Mouse (Mus musculus) adrenal gland, postnatal 0 days (tissue): ENCODE results near the gene Acadm. TPM values are rescaled to one million over a fixed set of nuclear protein-coding genes. Genes with fewer than 3 reads are reported as not detected.

Experiments
- polyA plus RNA-seq: library from polyadenylated mRNA; unstranded; fragments of >200 nt; fragmentation: Nextera tagmentation; extraction: Ambion mirVana; gene quantifications from 2 replicates; pipeline ENCODE4 v1.2.1, GENCODE M21; 2015

Acadm gene
- 224 and 458 TPM in 2 replicates for polyA plus RNA-seq

GRCm38 (mm10) chr3:153944335-153944990 is at the start of gene Acadm:
Acadm (minus strand) TSS chr3:153944632.

GRCm38 (mm10) chr3:153973171-153973948 is 28.9 kb upstream of the Acadm start, which contains the start of gene Slc44a5:
Slc44a5 (plus strand) TSS chr3:153973436.

GRCm38 (mm10) chr3:153912546-153913509 is 31.6 kb downstream of the Acadm start, which contains the start of gene Rabggtb:
Rabggtb (minus strand) TSS chr3:153913009.

GRCm38 (mm10) chr3:153906136-153906871 is 38.1 kb downstream of the Acadm start, which contains the start of gene Msh4:
Msh4 (minus strand) TSS chr3:153906138.

Other genes with a start within 250 kb of the Acadm start
- gene St6galnac3, start 219.5 kb downstream of the Acadm start, polyA plus RNA-seq: 8.3 and 10.0 TPM in 2 replicates
- 0.47 TPM in 1 of 2 replicates, not detected in the other for gene Asb17, start 100.4 kb downstream of the Acadm start, polyA plus RNA-seq
- 0.09 TPM in 1 of 2 replicates, not detected in the other for gene Msh4, start 38.5 kb downstream of the Acadm start, polyA plus RNA-seq
- 39.1 and 54.6 TPM in 2 replicates for gene Rabggtb, start 31.6 kb downstream of the Acadm start, polyA plus RNA-seq
- gene Slc44a5, start 28.8 kb upstream of the Acadm start, polyA plus RNA-seq: 0.36 and 0.68 TPM in 2 replicates